Mouse (Mus musculus): ENCODE measurements around the gene Fpgs. TPM values are rescaled to one million over a fixed set of nuclear protein-coding genes. Genes with fewer than 3 reads are reported as not detected.
A peak's percentile ranks its signal among the peaks of the same experiment; 100 is the strongest.

The Fpgs gene
- total and polyA plus RNA-seq, 3 experiments, result 4.6 to 18.0 (median 5.7) TPM

DNA sequence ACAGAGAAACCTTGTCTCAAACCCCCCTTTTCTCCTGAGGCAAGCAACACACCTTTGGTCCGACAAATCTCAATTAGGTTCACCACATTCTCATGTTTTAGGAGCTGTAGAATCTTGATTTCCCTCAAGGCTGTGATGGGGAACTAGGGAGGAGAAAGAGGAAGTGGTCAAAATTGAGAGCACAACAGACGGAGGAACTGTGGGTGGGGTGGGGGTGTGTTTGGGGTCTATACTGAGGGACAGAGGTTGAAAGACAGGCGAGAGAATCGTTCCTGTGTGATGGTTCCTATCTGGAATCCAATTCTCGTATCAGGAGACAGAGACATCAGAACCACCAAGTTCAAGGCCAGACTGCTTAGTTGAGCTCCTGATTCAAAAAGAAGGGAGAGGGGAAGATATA is 6.5 kb upstream of the Fpgs start:
- Histone ChIP-seq H3K4me3 (no peak overlapping the region), H3K79me2 (replicated peaks; ENCODE audit: control insufficient read depth, insufficient read depth, low read length) (peaks cover 2% of the 10 kb centered on the region), H3K27ac (no peak overlapping the region), H3K36me3 (ENCODE audit: control insufficient read depth, insufficient read depth, low read length) (peaks cover 4% of the 10 kb centered on the region; the same call in 1 of the 2 replicates), H3K27me3 (ENCODE audit: control insufficient read depth, insufficient read depth, low read length) (no peaks in the 10 kb centered on the region), H3K4me1 (ENCODE audit: control insufficient read depth, insufficient read depth, low read length) (peaks cover 16% of the 10 kb centered on the region), H3K9ac (ENCODE audit: low read depth, low read length) (no peak overlapping the region)
- WGBS, result 68% methylated on average over 5 of the region's 5 CpGs
- intact Hi-C loops (cut with DNase I), result loop anchor here (5.0 kb wide), 1 partner anchor 137 kb away; the partner anchor contains the start of gene Stxbp1
- DNase-seq, result no peak
- TF ChIP-seq POLR2A (IDR thresholded peaks at IDR 0.05; ENCODE audit: insufficient read depth, low read depth, low read length) (no peak), CTCF (IDR thresholded peaks at IDR 0.05) (no peak), EP300 (IDR thresholded peaks at IDR 0.05; ENCODE audit: insufficient read depth, low read depth, low read length) (no peak)

GRCm38 (mm10) chr2:32709521-32710137 is 5.7 kb upstream of the Fpgs start:
- Histone ChIP-seq H3K27ac (no peak overlapping the region), H3K9ac (ENCODE audit: low read depth, low read length) (no peak overlapping the region), H3K79me2 (replicated peaks; ENCODE audit: control insufficient read depth, insufficient read depth, low read length) (peaks cover 2% of the 10 kb centered on the region), H3K27me3 (ENCODE audit: control insufficient read depth, insufficient read depth, low read length) (no peaks in the 10 kb centered on the region), H3K36me3 (ENCODE audit: control insufficient read depth, insufficient read depth, low read length) (peaks cover 4% of the 10 kb centered on the region; the same call in 1 of the 2 replicates), H3K4me1 (ENCODE audit: control insufficient read depth, insufficient read depth, low read length) (peaks cover 12% of the 10 kb centered on the region), H3K4me3 (no peak overlapping the region)
- 85% methylated on average over 20 of the region's 20 CpGs for WGBS
- TF ChIP-seq POLR2A (IDR thresholded peaks at IDR 0.05; ENCODE audit: insufficient read depth, low read depth, low read length), result no peak
- TF ChIP-seq EP300 (IDR thresholded peaks at IDR 0.05; ENCODE audit: insufficient read depth, low read depth, low read length), result no peak
- no peak for TF ChIP-seq CTCF (IDR thresholded peaks at IDR 0.05)
- no peak for DNase-seq
- intact Hi-C loops (cut with DNase I), result loop anchor here (5.0 kb wide), 1 partner anchor 138 kb away; the partner anchor contains the start of gene Stxbp1

DNA sequence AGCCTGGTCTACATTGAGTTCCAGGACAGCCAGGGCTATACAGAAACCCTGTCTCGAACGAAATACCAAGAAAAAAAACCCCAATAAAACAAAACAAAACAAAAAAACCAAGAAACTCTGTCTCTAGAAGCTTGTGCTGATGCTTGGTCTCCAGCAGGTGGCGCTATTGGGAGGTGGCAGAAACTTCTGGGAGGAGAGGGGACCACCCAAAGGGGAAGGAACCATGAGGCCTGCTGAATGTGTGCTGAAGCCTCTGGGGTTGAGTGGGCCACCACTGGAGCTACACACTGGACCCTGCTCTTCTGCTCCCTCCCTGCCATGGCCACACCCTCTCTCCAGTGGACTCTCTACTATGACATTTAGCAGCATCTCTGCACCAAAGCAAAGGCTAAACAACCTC is 4.7 kb upstream of the Fpgs start:
- WGBS, result 41% methylated on average over 3 of the region's 3 CpGs
- peaks cover 4% of the 10 kb centered on the region for H3K4me1 ChIP-seq (ENCODE audit: control insufficient read depth, insufficient read depth, low read length)
- H3K4me3 ChIP-seq, result no peak overlapping the region
- no peak overlapping the region for H3K9ac ChIP-seq (ENCODE audit: low read depth, low read length)
- intact Hi-C loops (cut with DNase I), result no loop called here
- H3K36me3 ChIP-seq (ENCODE audit: control insufficient read depth, insufficient read depth, low read length), result peaks cover 4% of the 10 kb centered on the region; the same call in 1 of the 2 replicates
- TF ChIP-seq CTCF (IDR thresholded peaks at IDR 0.05) (peak; percentile 93; the same call in 1 of the 2 replicates), EP300 (IDR thresholded peaks at IDR 0.05; ENCODE audit: insufficient read depth, low read depth, low read length) (no peak)
- H3K27me3 ChIP-seq (ENCODE audit: control insufficient read depth, insufficient read depth, low read length), result no peaks in the 10 kb centered on the region
- H3K27ac ChIP-seq, result no peak overlapping the region
- DNase-seq, result peak in 1 of 2 experiments; percentile 71
- peaks cover 2% of the 10 kb centered on the region for H3K79me2 ChIP-seq (replicated peaks; ENCODE audit: control insufficient read depth, insufficient read depth, low read length)

DNA sequence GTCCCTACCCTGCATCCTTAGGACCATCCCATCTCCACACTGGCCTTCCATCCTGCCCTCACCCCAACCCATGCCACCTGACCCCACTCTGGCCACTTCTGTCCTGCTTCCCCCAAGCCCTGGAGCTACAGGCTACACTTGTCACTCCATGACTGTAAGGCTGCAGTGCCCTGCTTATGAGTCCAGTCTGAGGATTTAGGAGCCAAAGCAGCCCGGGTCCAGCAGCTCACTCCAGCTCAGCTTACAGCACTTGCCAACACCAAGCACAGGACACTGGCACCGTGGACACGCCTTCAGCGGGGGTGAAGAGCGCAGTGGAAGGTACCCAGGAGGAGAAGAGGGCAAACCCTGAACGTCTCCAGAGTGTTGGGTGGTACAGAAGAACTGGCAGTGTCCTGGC is 3.0 kb upstream of the Fpgs start:
- intact Hi-C loops (cut with DNase I), result no loop called here
- Histone ChIP-seq H3K79me2 (replicated peaks; ENCODE audit: control insufficient read depth, insufficient read depth, low read length) (peaks cover 2% of the 10 kb centered on the region; the same call in 1 of the 2 replicates), H3K27ac (no peak overlapping the region), H3K36me3 (ENCODE audit: control insufficient read depth, insufficient read depth, low read length) (peaks cover 4% of the 10 kb centered on the region; the same call in 1 of the 2 replicates), H3K4me1 (ENCODE audit: control insufficient read depth, insufficient read depth, low read length) (peaks cover 3% of the 10 kb centered on the region), H3K27me3 (ENCODE audit: control insufficient read depth, insufficient read depth, low read length) (no peaks in the 10 kb centered on the region), H3K9ac (ENCODE audit: low read depth, low read length) (no peak overlapping the region), H3K4me3 (no peak overlapping the region)
- DNase-seq, result no peak
- TF ChIP-seq POLR2A (IDR thresholded peaks at IDR 0.05; ENCODE audit: insufficient read depth, low read depth, low read length) (no peak), EP300 (IDR thresholded peaks at IDR 0.05; ENCODE audit: insufficient read depth, low read depth, low read length) (no peak), CTCF (IDR thresholded peaks at IDR 0.05) (no peak)
- WGBS, result 82% methylated on average over 6 of the region's 6 CpGs

- Histone ChIP-seq H3K36me3 (ENCODE audit: control insufficient read depth, insufficient read depth, low read length) (no peaks in the 10 kb centered on the region), H3K4me3 (no peak overlapping the region), H3K9ac (ENCODE audit: low read depth, low read length) (no peak overlapping the region), H3K27ac (no peak overlapping the region), H3K4me1 (ENCODE audit: control insufficient read depth, insufficient read depth, low read length) (no peaks in the 10 kb centered on the region), H3K27me3 (ENCODE audit: control insufficient read depth, insufficient read depth, low read length) (no peaks in the 10 kb centered on the region), H3K79me2 (replicated peaks; ENCODE audit: control insufficient read depth, insufficient read depth, low read length) (0 out of 2 replicates have a peak, but pooled peaks cover 2% of the 10 kb centered on the region)
- DNase-seq, result no peak
- no peak for TF ChIP-seq EP300 (IDR thresholded peaks at IDR 0.05; ENCODE audit: insufficient read depth, low read depth, low read length)
- TF ChIP-seq CTCF (IDR thresholded peaks at IDR 0.05), result no peak
- TF ChIP-seq POLR2A (IDR thresholded peaks at IDR 0.05; ENCODE audit: insufficient read depth, low read depth, low read length), result no peak
- intact Hi-C loops (cut with DNase I), result no loop called here
- 92% methylated on average over 7 of the region's 7 CpGs for WGBS
Observed at GRCm38 (mm10) chr2:32705018-32705417, 1.1 kb upstream of the Fpgs start.

DNA sequence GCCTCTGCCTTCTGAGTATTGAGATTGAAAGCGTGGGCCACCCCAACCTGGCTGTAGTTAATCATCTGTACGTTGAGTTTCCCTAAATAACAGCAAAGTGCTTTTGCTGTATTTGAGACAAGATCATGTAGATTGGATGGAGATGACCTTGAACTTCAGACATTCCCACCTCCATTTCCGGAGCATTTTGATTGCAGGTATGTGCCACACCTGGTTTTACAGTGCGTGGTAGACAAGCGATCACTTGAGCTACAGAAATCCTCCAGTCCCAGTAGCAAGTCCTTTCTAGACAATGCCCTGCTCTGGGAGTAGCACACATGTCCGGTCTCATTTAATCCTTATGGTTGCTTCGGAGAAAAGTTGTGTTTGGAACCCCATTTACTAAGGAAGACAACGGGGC is 899 bp downstream of the Fpgs start:
- no peak overlapping the region for H3K27ac ChIP-seq
- DNase-seq, result no peak
- H3K27me3 ChIP-seq (ENCODE audit: control insufficient read depth, insufficient read depth, low read length), result no peaks in the 10 kb centered on the region
- intact Hi-C loops (cut with DNase I), result no loop called here
- H3K9ac ChIP-seq (ENCODE audit: low read depth, low read length), result no peak overlapping the region
- WGBS, result 94% methylated on average over 8 of the region's 8 CpGs
- H3K4me1 ChIP-seq (ENCODE audit: control insufficient read depth, insufficient read depth, low read length), result no peaks in the 10 kb centered on the region
- H3K79me2 ChIP-seq (replicated peaks; ENCODE audit: control insufficient read depth, insufficient read depth, low read length), result no peaks in the 10 kb centered on the region
- no peak for TF ChIP-seq CTCF (IDR thresholded peaks at IDR 0.05)
- no peak for TF ChIP-seq EP300 (IDR thresholded peaks at IDR 0.05; ENCODE audit: insufficient read depth, low read depth, low read length)
- no peak for TF ChIP-seq POLR2A (IDR thresholded peaks at IDR 0.05; ENCODE audit: insufficient read depth, low read depth, low read length)
- H3K4me3 ChIP-seq, result no peak overlapping the region
- H3K36me3 ChIP-seq (ENCODE audit: control insufficient read depth, insufficient read depth, low read length), result no peaks in the 10 kb centered on the region

All from heart, adult 2 months (tissue).